Mouse (Mus musculus) liver, postnatal 0 days (tissue): Measurements from ENCODE around the gene Jpt1.

Experiments
- CTCF ChIP-seq: sonication (generic); IDR thresholded peaks from 2 replicates; pipeline ENCODE4 v1.5.1; 2016; ENCODE audit warnings: antibody characterized with exemption, low read depth
- EP300 ChIP-seq: IDR thresholded peaks from 2 replicates; pipeline ENCODE4 v1.6.1; 2016; ENCODE audit warnings: antibody characterized with exemption, low read depth, mild to moderate bottlenecking

- TF ChIP-seq CTCF (no peak), EP300 (no peak)
Observed at GRCm38 (mm10) chr11:115535401-115536037, 21.3 kb upstream of the Jpt1 start.
